Mouse (Mus musculus) naive thymus-derived CD4-positive, alpha-beta T cell, adult 2 months (primary cell): ENCODE measurements around the gene Bmt2.

Experiments
- DNase-seq: peaks from one replicate; pipeline ENCODE4 v3.0.0-alpha.2; 2011; ENCODE audit warnings: low read depth

The Bmt2 gene

DNA sequence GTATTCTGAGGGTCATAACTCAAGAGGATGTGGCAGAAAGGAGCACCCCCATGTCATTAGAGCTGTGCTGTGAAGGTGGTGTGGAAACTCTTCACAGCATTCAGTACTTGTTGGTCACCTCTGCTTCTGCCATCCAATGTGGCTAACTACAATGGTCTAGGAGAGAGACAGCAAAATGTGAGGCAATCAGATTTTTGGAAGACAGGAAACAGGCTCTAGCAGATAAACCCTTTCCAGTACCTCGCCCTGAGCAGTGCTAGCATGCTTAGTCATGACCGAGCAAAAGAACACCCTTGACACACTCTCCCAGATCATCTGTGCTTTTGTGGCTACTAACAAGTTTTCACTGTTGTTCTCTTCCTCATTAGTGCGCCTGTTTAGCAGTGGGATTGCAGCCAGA, 60.7 kb downstream of the Bmt2 start:
- no peak for DNase-seq

DNA sequence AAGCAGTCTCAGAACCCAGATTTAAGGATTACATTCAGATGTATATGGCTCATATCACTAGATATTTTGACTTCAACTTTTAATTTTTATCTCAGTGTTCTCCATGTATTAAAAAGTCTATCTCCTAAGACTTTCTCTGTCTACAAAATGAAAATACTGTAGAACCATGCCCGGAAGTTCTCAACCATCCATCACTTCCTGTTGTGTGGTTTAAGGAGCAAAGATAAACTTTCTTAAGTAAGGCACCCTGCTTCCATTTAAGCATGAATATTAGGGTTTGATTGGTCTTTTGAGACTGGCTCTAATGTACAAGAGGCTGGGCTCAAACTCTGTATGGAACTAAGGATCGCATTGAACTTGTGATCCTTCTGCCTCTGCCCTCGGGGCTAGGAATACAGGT, 63.2 kb downstream of the Bmt2 start:
- no peak for DNase-seq

DNA sequence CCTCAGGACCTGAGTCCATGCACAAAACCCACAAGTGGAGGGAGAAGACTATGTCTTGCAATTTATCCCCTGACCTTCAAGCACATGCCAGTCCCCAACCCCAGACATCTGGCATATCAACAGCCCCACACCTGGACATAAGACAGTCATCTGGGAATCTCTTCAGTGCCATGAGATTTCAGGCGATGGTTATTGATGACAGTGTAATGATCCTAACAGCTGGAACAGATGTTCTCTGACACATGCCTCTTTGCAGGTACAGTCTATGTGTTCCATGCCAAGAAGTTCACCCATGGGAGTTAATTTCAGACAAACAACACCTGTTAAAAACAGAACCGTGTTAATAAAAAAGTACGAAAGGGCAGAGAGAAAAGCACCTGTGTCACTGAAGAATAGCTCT, 64.1 kb downstream of the Bmt2 start:
- no peak for DNase-seq

DNA sequence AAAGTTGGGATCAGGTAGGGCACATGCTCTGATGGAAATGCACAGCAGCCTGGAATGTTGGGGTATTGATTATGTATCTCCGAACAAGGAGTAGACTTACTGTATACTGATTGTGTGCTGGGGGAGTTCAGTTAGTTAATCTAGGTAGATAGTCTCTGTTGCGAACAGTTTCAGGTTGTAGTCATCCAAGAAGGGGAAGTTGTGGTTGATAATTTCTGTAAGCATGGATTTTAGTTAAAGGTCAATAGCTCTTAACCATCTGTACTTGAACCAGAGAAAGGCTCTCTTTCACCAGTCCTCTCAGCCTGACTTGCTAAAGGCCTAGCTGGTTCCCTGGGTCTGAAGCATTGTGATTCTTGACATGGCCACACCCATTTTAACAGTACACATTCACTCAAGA, 66.9 kb downstream of the Bmt2 start:
- no peak for DNase-seq

DNA sequence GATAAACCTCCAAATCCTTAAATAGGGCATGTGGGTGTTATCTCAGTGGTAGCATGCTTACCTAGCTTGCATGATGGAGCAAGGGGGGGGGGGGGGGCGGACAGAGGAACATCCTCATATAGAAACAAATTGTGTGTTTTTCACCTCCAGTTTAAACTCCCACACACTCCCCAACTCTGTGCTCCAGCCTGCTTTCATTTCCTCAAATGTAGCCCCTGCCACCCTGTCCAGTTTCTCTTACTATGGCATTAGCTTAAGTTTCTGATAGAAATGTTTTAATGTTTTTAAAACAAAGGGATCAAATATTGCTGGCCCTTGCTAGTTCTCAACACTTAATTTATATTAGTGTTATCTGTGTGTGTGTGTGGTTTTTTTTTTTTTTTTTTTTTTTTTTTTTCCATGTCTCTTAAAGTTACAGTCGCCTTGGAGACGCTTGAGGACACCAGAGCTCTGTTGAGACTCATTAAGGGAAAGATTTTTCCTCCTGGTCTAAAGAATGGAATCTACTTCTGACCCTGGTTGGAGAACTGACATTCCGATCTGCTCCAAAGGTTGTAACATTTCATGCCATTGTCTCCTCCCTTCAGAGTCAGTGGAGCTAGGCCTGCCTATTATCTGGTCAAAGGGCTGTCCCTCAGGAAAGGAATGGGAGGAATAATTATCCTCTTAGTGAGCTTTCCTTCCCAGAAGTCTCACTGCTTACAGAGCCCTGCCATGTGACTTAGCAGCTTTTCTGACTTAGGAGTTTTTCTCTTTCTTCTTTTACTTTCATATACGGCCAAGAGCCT, 68.2 kb downstream of the Bmt2 start:
- no peak for DNase-seq

DNA sequence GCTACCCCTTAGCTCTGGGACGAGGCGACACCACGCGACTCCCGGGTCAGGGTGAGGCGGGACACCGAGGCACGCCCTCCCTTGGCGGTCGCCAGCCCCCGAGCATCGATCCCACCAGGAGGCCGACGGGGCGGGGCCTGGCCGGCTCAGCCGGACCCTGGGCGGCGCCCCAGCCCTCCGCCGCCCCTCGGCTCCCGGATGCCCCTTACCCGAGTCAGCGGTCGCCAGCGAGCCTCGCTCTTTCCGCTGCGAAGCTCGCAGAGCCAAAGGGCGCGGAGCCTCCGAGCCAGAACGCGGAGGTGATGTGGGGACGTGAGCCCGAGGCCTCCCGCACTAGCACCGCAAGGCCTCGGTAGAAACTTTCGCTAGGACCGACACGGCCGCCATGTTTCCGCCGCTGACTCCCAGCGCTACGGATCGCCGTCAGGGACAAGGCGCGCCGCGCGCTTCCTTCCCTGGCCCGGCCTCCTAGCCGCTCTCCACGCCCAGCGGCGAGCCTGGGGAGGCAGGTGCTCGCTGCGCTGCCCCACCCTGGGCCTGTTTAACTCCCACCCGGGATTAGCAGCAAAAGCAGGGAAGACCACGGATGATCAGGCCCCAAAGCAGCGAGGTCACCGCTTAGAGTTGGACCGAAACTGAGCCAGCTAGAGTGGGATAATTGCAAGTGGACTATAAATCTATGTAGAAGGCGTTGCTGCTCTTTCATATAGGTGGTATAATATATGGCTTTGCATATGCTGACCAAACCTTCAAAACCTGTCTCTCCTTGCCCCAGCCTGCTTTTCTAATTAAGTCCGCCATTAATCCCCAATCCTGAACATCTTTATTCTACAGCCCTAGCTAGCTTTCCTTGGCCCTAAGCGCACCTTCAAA, 69.9 kb downstream of the Bmt2 start, which contains the start of gene Tmem168:
TSS of gene Tmem168 (minus strand) at position 480 of the 873 bp plus-strand sequence.
- DNase-seq = peak; percentile 92

DNA sequence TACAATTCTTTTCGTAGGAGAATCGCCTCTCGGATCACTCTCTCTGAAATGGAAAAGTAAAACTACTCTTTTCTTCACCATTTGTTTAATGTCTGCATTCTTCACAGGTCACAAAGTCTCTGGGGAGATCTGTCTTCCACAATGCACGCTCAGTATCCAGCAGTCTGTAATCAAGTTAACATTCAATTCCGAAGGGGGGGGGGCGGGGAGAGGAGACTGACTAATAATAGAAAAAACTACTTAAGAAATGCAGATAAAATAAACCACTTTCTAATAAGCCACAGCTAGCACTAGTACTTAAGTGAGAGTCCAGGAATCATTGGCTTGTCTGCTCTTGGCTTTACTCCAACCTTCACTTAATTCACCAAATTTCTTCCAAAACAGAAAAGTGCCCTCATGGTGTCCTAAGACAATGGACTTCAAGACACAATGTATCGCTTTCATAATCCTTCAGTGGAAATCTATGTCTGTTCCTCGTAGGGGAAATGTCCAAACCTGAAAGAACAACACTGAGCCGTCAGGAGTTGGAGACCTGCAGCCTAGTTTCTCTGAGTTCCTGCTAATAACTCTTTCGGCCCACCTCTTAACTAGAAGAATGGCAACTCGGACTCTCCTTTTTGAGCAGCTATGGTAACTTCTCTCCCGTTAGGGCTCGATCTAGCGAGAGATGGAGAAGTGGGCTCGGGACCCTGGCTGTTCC, 70.7 kb downstream of the Bmt2 start:
- DNase-seq = no peak

DNA sequence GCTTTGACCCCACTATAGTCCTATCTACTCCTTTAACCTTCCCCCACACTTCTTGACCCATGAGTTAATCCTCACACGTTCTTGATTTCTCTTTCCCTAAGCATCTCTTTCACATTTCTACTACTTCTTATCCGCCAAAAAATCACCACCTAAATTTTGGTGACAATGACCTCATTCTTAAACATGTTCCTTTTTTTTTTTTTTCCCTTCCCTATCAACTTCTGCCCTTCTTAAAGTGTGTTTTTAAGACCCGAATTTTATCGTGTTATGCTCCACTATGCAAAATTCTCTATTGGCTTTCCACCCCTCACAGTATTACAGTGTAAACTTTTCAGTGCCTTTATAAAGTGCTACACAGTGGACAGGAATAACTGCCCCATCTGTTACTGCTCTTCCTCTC, 71.4 kb downstream of the Bmt2 start:
- no peak for DNase-seq

DNA sequence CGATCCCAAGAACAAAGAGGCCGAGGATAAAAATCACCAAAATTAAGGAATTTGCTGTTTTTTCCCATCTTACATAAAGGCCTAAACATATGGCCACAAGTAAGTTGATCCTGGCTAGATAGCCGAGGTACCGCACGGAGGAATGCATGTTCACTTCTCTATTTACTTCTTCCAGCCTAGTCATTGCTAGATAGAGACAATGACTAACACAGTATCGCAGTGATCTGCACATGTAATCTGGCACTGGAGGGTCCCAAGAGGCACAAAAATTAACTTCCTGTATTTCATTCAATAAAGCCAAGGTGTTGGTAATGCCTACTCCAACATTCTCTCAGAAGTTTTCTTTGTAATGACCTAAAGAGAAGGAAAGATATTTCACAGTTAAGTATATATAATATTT, 74.6 kb downstream of the Bmt2 start:
- no peak for DNase-seq

DNA sequence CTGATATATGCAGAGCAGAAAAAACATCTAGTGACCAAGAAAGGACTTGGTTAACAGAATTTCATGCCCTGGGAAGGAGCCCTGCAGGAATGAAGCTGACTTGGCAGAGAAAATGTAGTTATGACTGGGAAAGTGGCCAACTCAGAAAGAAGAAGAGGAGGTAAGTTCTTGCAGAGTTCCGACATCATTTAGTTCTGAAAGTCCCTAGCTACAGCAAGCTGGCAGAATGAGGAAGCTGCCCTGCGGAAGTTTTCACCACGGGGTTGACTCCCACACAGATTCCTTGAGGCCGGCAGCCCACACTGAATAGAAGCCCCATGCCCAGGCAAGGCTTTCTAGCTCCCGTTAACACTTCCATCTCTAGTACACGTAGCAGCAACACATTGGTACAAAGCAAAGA, 76.2 kb downstream of the Bmt2 start:
- no peak for DNase-seq

DNA sequence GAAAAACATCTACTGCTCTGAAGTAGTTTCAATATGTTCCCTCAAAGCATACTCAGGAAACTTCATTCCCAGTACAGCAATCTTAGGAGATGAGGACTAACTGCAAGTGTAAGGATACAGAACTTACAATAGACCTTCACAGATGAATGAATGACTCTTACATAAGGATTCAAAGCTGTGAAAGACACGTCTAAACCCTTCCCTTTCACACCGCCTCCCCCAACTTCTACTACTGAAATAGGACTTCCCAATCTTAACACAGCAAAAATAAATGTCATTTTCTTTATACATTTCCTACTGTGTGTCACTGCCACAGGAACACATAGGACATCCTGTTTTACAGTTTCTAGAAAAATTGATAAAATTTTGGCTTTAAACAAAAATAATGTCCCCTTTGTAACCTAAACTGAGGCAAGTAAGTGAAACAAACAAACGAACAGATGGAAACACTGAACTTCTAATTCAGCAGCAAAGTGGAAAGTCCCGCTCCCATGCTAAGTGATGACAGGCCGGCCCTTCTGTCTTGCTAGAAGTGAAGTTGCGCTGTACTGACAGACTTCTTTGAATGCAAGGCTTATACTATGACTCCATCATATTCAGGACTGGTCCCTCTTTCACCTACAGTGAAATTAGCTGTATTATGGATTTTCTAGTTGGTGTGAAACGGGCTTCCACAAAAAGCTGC, 79.4 kb downstream of the Bmt2 start:
- DNase-seq = no peak

DNA sequence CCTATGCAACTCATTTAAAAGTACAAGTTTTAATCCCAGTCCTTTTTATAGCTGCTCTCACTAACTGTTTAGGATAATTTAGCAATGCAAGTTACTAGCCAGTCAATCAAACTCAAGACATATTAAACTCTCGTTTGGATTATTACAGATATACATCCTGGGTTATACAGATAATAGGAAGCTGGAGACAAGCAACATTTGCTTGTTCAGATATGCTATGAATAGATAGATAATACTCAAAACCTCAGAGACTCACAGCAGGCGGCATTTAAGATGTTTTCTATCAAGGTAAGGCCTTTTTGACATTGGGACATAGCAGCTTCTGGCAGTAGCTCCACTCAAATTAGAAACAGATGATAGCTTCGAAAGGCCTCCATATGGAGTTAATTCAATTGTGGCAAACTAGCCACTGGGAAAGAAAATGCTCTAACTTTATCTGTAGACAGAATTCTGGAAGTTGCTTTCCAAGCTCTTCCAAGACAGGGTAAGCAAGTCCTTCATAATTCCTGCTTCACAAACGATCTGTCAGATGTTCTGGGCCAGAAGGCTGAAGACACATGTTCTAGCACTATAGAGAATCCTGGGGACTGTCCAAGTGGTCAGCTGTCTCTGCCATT, 84.9 kb downstream of the Bmt2 start:
- no peak for DNase-seq

DNA sequence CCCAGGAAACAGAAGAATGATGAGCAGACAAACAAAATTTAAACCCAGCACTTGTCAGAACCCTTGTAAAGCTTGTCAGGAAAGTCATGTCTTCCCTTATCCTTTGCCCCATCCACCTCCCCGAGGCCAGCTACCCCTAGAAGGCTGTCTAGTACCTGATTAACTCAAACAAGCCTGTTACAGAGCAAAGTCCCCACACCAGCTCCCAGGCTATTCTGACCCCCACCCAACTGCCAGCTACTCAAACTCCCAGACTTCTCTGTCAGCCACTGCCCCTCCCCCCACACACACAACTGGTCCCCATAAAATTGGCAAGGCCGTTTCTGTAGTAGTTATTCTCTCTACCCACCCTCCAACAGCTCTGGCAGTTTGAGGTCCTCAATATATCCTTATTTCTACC, 91.2 kb downstream of the Bmt2 start:
- no peak for DNase-seq

DNA sequence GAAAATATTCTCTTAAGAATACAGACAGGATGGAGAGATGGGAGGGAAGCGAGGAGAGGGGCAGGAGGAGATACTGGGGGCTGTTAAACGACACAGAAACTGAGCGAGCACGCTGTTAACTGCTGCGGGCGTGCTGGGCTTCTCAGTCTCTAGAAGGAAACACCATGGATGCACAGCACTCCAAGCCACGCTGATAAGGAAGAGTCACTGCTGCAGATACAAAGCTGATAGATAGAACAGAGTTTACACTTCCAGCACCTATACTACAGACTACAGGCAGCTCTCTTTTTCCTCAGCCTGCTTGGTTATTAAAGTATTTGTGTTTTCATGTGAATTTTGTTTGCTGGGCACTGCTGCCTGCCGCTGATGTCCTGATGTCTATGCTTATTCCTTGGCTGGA, 91.6 kb downstream of the Bmt2 start:
- no peak for DNase-seq

DNA sequence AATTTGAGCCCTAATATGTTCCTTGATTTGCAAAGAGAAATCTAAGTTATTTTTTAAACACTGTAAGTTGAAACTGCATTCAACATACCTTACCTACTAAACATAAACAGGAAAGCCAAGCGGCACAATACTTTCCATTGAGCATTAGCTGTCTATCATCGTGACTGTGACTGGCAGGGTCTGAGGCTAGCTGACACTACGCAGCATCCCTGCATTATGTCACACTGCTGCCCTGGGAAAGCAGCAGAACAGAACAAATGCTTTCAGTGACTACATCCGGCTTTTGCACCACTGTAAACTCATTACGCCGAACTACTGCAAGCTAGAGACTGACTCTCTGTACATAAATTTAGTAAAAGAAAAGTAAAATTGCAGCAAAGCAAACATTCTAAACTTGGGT, 93.0 kb downstream of the Bmt2 start:
- no peak for DNase-seq

DNA sequence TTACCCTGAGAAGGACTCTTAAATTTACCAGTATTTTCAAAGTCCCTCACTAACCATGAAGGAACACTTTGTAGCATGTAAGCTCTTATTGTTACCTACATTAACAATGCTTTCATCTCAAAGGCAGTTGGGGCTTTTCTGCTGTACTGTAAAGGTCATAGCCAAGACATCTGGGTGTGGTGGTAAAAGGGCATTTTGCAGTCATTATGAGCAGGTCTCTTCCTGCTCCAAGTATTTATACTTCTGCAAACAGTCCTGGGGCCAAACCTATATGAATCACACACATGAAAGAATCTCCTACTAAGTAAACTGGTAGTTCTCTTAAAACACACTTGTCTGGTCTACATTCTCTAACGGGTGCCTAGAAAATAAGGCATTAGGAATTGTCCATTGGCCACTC, 95.7 kb downstream of the Bmt2 start:
- DNase-seq = no peak
